Mouse (Mus musculus) heart, postnatal 4 days (tissue): ENCODE measurements at regions not wholly inside any gene's neighbourhood (a gene's known extent, or its start where the extent isn't known, plus 50 kb on each side); places are given as distances from the start of the nearest gene placed in this dataset.

Source experiments
- DNase-seq: peaks from one replicate; pipeline ENCODE4 v3.0.0; 2021

DNA sequence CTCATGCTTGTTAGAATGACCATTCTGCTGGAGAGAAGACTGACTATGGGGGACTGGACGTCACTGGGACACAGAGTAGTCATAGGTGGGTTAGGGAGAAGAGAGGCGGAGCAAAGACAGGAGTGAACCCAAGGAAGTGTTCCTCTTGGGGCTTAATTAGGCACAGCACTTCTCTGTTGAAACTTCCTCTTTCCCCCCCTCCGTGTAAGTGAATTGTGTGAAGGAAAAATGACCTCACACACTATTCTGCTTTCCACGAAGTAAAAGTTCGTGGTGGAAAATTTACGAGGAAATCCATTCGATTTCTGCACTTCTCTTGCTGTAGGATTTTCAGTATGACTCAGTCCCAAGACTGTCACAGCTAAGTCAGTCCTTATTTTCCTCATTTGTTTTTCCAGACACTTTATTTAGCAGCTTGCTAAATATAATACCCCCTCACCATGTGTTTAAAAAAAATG, 49.9 kb upstream of the Ado start:
- DNase-seq, result no peak
